Mouse (Mus musculus) inflammation-experienced regulatory T-cells, adult 6 months (primary cell): Measurements from ENCODE around the gene Bcl2l12. TPM values are rescaled to one million over a fixed set of nuclear protein-coding genes. Genes with fewer than 3 reads are reported as not detected.

ENCODE experiments used
- ATAC-seq: one replicate; pipeline ENCODE4 v1.8.0; 2017
- polyA plus RNA-seq, 3 experiments: library from polyadenylated mRNA; unstranded; fragments of 100-300 nt; shearing (Covaris generic); gene quantifications; one replicate each; pipeline ENCODE4 v1.2.1; 2017

Bcl2l12 gene
- polyA plus RNA-seq, 3 experiments from 2014 or later: 21.0 to 29.3 (median 26.6) TPM

DNA sequence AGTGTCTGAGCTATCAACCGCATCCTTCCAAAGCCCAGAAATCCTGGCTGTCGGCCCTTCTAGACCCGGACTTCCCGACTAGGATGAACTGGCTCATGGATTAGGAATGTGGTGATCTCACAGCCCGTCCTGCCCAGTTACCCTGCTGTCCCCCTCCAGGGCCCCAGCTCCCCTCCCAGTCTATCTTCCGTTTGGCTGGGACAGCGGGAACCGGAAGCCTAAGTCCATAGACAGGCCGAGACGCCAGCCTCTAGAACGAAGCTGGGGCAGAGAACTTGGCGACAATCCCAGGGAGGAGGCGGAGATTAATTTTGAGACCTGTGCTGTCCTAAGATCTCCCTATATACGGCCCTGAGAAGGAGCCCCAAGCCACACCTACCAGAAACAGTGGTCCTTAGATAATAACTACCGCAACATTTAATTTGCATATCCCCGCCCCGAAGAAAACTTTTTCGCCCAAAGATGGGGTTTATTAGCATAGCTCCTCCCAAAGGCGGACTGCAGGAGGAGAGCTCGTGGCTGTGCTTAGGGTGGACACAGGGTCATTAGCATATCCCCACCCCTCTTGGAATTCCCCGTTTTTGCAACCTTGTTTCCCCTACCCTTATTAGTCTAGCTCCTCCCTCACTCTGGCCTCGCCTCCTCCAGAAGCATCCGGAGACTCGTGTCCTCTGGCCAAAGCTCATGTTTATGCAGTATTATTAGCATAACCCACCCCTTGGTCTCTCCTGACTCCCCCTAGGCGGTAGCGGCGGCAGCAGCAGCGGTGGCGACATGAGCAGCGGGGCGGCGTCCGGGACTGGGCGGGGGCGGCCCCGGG, 18.9 kb upstream of the Bcl2l12 start, which contains the start of gene Rras:
Gene Rras, plus strand, starts transcription at position 720 of the 820 bp plus-strand sequence.
- ATAC-seq: peak; percentile 83

DNA sequence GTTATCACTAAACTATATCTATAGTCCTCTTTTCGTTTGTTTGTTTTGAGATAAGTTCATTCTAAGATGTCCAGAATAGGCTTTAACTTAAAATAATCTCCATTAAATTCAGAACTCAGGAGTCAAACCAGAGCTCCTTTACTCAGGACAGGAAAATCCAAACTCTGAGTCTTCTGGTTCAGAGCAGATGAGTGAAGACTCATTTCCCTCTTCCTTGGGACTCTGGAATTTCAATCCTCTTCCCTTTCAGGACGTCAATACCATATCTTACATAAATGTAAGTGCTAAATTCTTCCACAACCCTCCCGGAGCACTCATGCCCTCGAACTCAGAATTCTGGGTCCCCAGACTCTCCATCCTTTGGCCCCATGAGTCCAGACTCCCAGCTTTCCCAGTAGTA, 18.2 kb upstream of the Bcl2l12 start:
- ATAC-seq: no peak

DNA sequence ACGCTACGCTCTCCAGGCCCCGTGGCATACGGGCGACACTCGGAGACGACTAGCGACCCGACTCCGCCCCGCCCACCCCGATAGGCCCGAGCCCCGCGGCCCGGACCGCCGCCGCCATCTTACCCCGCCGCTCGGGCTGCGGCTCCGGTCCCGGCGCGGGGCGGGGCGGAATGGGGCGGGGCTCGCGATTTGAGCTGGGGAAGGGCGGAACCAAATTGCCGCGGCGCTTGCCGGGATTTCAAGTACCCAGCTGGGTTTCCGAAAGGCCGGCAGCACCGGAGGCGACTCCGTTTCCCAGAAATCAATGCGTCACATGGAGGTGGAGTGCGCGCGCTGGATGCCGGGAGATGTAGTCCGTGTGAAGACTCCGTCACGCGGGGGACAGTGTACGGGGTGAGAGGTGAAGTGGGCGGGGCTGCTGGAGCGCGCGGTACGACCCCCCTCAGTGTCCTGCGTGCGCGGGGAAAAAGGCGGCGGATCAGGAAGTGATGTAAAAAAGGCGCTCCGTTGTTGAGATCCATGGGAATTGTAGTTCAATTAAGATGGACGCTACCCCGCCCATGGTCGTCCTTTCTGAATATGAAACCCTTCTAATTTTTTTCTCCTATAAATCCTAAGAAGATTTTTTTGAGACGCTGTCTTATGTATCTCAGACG, 17.6 kb upstream of the Bcl2l12 start, which contains the start of gene Scaf1:
Gene Scaf1, minus strand, starts transcription at position 407 of the 656 bp plus-strand sequence.
- peak; percentile 78 for ATAC-seq

DNA sequence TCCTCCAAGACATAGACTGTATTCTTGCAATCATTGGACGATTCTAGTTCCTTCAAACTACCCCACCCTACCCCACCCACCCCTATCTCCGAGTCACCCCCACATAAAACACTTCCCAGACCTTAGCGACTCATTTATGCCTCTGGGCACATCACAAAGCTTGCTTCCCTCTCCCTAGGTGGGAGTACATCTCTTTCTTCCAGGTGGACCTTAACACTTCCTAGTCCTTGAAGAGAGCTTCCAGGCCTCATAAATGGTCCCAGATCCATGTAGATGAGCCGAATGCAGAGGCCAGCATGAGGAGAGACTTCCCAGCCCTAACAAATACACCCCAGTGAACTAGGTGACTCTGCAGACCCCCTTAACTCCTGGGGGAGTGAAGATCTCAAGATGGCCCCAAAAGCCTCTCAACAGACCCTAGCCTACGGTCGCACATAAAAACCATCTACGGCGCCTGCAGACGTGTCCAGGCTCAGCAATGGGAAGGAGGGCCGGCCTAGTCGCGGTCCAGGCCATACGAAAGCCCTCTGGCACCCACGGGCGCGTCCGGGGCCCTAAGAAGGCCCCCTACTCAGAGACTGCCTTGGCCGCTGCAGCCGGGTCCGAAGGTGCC, 16.9 kb upstream of the Bcl2l12 start:
- ATAC-seq: no peak

DNA sequence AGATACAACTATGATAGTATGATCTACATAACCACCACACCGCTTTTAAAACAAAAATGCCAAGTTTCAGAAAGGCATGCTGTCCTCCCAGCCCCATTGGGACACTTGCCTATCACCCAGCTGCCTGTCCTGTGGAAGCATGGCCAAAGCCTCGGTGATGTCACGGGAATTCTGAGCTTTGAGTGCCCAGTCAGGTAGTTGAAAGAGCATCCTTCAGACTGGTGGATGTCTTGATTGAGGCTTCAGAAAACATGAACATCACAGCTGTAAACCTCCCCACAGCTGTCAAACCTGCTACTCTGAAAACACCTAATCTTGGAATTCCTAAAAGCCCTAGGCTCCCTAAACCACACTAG, 15.6 kb upstream of the Bcl2l12 start:
- ATAC-seq: no peak

DNA sequence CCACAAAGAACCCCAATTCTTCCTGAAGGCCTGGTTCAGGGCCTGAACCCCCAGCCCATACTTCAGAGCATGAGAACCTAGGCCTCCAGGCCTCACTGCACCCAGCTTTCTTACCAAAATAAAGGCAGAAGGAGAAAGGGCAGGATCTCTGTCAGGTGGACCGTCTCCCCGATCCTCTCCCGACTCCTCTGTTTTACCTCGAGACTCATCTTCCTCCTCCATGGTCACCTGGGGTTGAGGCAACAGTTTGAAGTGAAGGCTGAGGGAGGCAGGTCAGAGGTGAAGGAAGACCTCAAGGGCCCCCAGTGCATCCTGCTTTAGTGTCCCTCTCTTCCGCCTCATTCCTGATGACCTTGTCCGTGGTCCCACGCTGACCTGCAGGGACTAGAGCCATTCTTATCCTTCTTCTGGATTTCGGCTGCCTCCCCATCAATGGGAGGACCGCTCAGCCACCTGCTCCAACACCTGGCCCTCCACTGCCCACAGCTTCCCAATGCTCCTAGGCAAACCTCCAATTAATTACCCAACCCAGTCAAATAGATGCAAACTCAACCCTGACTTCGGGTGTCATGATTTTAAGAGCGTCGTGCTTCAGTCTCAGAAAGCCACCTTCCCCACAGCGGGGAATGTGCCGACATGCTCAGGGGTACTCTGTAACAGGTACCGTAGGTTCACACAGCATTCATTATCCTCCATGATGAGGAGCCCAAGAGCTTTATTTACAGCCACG, 15.0 kb upstream of the Bcl2l12 start:
- ATAC-seq: no peak

DNA sequence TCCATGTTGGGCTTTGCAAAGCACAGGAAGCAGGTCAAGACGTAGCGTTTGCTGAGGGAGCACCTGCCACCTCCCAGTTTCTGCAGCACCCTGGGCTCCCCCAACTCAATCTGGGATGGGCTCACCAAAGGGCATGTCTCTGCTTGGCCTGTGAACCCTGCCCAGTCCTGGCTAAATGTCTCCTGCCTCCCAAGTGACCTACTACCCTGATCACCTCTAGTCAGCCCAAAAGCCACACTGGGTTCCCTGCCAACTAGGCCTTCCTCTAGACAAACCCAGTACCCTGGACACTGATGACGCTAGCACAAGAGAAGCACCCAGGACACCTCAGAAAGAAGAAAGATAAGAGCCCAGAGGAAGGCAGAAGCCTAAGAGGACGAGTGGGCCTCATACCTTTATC, 14.3 kb upstream of the Bcl2l12 start:
- ATAC-seq: no peak

DNA sequence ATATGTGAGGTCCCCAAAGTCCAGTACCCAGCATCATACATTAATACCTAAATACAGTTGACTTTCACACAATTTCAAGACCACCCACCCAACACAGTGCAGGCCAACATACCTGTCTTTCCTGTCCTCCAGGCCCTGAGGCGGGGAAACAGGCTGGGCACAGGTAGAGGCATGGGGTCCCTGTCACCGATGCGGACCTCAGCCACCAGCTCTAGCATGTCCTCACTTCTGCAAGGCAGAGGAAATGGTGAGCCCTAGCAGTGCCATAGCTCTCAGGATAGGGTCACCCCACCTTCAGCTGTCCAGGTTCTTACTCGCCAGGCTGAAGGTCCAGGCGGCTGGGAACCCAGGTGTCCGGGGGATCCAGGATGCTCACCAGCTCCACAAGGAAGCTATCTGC, 13.5 kb upstream of the Bcl2l12 start:
- ATAC-seq: no peak

DNA sequence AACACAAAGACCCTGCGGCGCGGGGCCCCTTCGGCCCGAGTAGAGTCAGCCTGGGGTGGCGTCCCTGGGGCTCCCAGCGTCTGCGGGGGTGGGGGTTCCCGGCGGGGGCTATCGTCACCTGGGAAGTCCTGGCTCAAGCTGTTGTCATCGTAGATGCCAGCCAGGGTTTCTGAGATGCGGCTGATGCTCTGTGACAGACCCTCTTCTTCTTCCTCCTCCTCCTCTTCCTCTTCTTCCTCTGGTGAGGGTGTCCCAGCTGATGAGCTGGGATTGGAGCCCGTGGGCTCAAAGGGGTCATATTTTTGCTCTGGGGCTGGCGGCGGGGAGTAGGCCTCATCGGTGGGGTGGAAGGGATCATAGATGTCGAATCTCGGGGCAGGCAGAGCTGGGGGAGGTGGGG, 9.9 kb upstream of the Bcl2l12 start:
- no peak for ATAC-seq

DNA sequence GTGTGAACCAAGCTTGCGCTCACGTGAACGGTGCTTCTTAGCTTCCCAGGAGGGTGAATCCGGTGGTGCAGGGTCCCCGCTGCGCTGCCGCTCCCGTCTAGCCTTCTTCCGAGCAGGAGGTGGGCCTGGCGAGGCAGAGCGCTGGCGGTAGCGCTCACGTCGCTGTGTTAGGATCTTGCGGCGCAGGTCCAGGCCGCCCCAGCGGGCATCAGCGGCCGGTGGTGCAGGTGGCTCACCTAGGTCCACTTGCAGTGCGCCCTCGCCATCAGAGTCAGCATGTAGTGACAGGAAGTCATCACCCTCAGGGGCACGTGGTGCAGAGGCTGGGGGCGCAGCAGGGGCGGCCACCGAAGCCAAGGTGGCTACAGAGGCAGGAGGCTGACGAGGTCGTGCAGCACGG, 9.3 kb upstream of the Bcl2l12 start:
- ATAC-seq: no peak

DNA sequence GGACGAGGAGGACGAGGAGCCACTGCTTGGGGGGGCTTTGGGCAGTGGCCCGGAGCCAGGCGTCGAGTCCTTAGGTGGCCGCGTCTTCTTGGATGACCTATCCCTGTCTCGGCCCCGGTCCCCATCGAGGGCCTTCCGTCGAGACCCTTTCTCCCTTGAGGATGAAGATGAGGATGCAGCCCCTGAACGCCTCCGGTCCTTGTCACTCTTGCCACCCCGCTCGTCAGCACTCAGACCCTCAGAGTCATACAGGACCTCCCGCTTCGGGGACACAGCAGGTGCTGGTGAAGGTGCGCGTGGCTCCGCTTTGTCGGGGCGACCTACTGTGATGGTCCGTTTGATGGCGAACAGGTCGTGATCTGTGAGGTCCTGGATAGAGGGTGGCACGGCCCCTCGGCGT, 8.6 kb upstream of the Bcl2l12 start:
- ATAC-seq: no peak

DNA sequence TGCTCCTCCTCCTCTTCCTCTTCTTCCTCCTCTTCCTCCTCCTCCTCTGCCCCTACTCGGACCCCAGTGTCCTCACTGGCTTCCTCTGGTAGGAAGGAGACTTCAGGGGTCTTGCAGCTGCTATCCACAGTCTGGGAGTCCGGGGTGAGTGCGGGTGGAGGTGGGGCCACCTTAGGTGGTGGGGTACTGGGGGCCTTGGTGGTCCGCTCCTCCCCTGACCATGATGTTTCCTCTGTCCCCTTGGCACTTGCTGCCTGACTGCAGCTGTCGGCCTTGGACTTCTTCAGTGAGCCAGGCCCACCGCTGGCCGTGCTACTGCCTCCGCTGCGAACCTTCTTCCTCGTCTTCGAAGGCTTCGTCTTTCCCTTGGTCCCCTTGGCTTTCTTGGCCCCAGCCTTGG, 8.0 kb upstream of the Bcl2l12 start:
- ATAC-seq: no peak

DNA sequence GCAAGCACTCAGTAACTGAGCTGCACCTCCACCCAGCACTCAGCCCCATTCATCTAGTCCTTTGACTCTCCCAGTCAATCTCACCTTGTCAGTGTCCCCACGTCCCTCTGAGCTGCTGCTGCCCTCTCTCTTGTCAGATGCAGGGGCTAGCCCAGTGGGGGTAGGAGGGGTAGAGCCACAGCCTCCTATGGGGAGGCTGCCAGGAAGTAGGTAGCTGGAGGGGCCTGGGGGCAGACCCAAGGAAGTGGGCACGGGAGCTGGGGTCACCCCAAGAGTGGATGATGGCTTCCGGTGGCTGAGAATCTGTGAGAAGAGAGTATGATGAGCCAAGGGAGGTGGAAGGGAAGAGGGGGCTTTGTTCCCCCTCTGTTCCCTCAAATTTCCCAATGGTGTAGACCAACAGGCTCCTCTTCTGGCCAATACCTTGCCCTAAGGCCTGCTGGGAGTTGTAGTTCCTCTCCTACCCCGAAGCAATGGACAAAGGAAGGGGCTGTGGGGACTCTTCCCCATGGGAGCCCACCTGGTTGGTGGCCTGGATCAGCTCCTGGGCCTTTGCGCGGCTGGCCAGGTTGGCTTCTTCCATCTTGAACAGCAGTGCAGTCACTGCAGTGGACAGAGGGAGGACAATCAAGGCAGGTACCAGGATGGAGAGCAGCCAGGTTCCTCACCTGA, 6.9 kb upstream of the Bcl2l12 start:
- no peak for ATAC-seq

DNA sequence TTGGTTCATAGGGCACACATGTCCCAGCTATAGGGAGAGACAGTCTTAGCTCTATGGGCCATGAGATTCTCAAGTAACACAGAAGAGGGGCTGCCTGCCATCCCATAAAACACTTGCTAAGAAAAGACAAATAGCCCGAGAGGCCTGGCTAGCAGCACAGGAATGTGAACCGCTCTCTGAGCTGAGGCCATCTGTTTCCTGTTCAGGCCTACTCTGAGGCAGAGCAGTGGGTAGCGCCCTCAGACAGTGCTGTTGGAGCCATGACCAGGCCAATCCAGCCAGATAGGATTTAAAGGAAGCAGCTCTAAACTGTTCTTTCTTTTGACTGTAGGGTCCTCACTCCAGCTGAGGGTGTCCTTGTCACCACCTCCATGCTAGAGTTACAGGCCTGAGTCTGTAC, 6.0 kb upstream of the Bcl2l12 start:
- ATAC-seq: no peak

DNA sequence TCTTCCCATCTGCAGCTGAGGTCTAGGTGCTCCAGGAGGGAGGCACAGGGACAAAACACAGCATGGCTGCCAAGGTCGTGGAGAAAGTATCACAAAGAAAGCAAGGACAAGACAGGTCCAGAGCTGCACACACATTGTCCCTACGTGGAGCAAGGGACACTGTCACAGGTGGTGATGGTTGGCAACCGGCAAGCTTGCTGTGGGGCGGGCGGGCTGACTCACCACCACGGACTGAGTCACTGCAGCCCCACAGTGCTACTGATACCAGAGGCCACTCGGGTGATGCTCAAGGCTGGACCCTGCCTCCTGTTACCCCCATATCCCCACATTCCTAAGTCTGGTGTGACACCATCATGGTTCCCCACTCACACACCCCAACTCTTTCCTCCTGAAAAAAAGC, 3.9 kb upstream of the Bcl2l12 start:
- no peak for ATAC-seq

DNA sequence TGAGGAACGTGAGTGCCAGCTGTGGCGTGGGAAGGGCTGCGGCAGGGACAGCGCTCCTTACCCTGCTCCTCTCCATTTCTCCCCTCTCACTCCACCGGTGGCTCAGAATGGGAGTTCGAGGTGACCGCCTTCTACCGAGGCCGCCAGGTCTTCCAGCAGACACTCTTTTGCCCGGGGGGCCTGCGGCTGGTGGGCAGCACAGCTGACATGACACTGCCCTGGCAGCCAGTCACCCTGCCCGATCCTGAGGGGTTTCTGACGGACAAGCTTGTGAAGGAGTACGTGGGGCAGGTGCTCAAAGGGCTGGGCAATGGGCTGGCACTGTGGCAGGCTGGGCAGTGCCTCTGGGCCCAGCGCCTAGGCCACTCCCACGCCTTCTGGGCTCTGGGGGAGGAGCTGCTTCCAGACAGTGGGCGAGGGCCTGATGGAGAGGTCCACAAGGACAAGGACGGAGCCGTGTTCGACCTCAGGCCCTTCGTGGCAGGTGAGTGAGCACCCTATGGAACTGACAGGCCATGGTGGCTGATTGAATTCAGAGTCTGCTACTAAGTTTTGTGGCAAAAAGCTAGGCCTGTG, 2.1 kb upstream of the Bcl2l12 start:
- ATAC-seq: no peak

DNA sequence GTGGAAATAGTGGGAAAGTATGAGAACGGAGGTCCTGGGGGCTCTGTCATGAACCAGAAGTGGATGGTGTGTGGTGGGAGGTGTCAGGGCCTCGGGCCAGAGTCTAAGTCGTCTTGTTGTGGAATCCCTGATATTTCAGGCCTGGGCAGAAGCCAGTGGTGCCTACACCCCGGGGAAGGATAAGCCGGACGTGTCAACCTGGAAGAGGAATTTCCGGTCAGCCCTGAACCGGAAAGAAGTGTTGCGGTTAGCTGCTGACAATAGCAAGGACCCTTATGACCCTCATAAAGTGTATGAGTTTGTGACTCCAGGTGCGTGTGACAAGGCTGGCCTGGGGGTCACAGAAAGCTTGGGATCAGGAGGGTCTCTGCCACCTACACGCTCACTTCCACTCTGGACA, 1.2 kb upstream of the Bcl2l12 start:
- no peak for ATAC-seq

DNA sequence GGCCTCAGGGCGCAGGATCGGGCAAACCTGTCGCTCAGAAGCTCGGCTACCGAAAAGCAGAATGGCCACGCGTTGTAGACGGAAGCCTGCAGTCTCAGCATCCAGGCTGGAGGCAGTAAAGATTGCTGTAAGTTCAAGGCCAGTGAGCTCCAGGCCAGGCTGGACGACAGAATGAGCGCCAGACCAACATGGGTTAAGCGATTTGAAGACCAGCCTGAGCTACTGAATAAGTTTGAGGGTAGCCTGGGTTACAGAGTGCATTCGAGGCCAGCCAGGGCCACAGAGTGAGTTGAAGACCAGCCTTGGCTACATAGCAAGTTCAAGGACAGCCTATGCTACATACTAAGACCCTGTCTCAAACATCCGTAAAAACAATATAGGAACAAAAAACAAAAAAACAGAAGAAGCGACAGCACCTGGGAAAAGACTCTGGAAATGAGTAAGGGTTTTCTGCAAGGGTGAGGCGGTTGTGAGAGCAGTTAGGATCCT, 528 bp downstream of the Bcl2l12 start:
- no peak for ATAC-seq

DNA sequence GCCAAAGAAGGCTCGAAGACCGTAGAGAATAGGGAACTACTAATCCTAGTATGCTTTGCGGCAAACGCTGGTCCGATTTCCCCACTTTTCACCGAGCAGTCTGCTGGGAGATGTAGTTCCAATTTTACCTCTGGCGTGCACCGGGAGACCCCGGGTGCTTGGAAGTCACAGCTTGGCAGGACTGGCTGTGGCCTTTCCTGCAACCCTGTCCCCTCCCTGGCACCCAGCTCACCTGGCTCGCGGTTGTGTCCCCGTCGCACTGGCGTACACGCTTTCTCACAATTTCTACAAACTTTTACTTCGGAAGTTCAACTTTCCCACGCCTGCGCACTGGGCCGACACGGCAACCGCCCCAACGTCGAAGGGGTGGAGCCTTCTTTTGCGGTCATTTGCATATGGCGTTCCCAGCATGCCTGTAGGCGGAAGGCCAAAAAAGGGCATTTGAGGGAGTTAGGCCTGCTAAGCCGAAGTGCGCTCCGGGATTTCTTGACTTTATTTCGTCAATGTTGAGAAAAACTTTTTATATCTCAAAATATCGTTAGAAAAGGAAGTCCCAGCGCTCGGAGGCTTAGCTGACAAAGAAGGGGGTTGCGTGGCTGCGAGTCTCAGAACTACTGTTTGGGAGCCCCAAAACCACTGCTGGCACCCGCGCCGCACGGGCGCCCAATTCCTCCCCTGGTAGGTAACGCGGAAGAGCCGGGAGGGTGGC, 1.1 kb downstream of the Bcl2l12 start, which contains the start of gene Irf3:
Gene Irf3, plus strand, starts transcription at position 418 of the 709 bp plus-strand sequence.
- peak; percentile 93 for ATAC-seq

DNA sequence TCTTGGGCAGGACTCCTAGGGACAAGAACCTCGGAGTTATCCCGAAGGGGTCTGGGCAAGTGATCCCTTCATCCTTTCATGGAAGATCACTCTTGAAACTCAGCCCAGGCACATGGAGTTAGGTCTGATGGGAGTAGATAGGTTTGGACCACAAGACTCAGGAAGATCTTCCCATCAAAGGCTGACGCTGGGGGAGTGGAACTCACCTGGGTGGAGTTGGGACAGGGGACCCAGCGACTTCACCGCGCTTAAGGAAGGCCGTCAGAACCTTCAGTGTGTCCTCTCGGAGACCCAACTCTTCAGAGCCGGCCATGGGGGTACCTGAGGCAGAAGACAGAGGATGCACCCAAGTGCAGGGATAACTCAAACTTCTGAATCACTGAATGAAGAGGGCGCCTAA, 1.8 kb downstream of the Bcl2l12 start:
- ATAC-seq: no peak
